Mouse (Mus musculus): ENCODE results near the gene Ccdc34. TPM values are rescaled to one million over a fixed set of nuclear protein-coding genes. Genes with fewer than 3 reads are reported as not detected.
A peak's percentile ranks its signal among the peaks of the same experiment; 100 is the strongest.

The Ccdc34 gene
- polyA plus RNA-seq, 1 experiment from 2014 or later: 29.9 TPM

GRCm38 (mm10) chr2:110191186-110191690 lies 173.6 kb downstream of the Ccdc34 start:
- 58% methylated on average over 4 of the region's 4 CpGs for WGBS
- no peak for ATAC-seq (ENCODE audit: low FRiP score)

GRCm38 (mm10) chr2:110191965-110192701 lies 174.5 kb downstream of the Ccdc34 start:
- no peaks in the 10 kb centered on the region for H3K27me3 ChIP-seq (ENCODE audit: control insufficient read depth, insufficient read depth, low read length)
- H3K36me3 ChIP-seq (replicated peaks; ENCODE audit: control insufficient read depth, insufficient read depth): no peaks in the 10 kb centered on the region
- H3K4me1 ChIP-seq (replicated peaks; ENCODE audit: control insufficient read depth, insufficient read depth, low read length): peaks cover 10% of the 10 kb centered on the region; the same call in 1 of the 2 replicates
- peak; percentile 43 for DNase-seq (ENCODE audit: low spot score)
- H3K9me3 ChIP-seq (ENCODE audit: control insufficient read depth, low read length): no peaks in the 10 kb centered on the region
- H3K27ac ChIP-seq: no peak overlapping the region
- peak; percentile 53 for ATAC-seq (ENCODE audit: low FRiP score)
- no peak overlapping the region for H3K9ac ChIP-seq
- H3K4me3 ChIP-seq (replicated peaks; ENCODE audit: low read length): no peak overlapping the region
- WGBS: 10% methylated on average over 15 of the region's 15 CpGs
- peak overlapping the region; percentile 25 for H3K4me2 ChIP-seq (replicated peaks)

More at GRCm38 (mm10) chr2:110191186-110191690, 173.6 kb downstream of the Ccdc34 start:
- Histone ChIP-seq H3K4me2 (replicated peaks) (no peak overlapping the region), H3K27me3 (ENCODE audit: control insufficient read depth, insufficient read depth, low read length) (no peaks in the 10 kb centered on the region), H3K9ac (no peak overlapping the region), H3K27ac (no peak overlapping the region), H3K9me3 (ENCODE audit: control insufficient read depth, low read length) (no peaks in the 10 kb centered on the region), H3K4me3 (replicated peaks; ENCODE audit: low read length) (no peak overlapping the region), H3K36me3 (replicated peaks; ENCODE audit: control insufficient read depth, insufficient read depth) (no peaks in the 10 kb centered on the region), H3K4me1 (replicated peaks; ENCODE audit: control insufficient read depth, insufficient read depth, low read length) (peaks cover 10% of the 10 kb centered on the region; the same call in 1 of the 2 replicates)
- no peak for DNase-seq (ENCODE audit: low spot score)

GRCm38 (mm10) chr2:110192702-110193312 lies 175.2 kb downstream of the Ccdc34 start:
- DNase-seq (ENCODE audit: low spot score) (no peak), ATAC-seq (ENCODE audit: low FRiP score) (peak; percentile 44; the same call in 1 of the 2 replicates)
- H3K4me2 ChIP-seq (replicated peaks): peak overlapping the region; percentile 25; the same call in 1 of the 2 replicates
- H3K27me3 ChIP-seq (ENCODE audit: control insufficient read depth, insufficient read depth, low read length): no peaks in the 10 kb centered on the region
- H3K9ac ChIP-seq: no peak overlapping the region
- WGBS: 25% methylated on average over 3 of the region's 3 CpGs
- H3K27ac ChIP-seq: no peak overlapping the region
- no peaks in the 10 kb centered on the region for H3K9me3 ChIP-seq (ENCODE audit: control insufficient read depth, low read length)
- H3K4me1 ChIP-seq (replicated peaks; ENCODE audit: control insufficient read depth, insufficient read depth, low read length): peaks cover 10% of the 10 kb centered on the region; the same call in 1 of the 2 replicates
- H3K36me3 ChIP-seq (replicated peaks; ENCODE audit: control insufficient read depth, insufficient read depth): no peaks in the 10 kb centered on the region
- H3K4me3 ChIP-seq (replicated peaks; ENCODE audit: low read length): no peak overlapping the region

- no peaks in the 10 kb centered on the region for H3K27me3 ChIP-seq (ENCODE audit: control insufficient read depth, insufficient read depth, low read length)
- no peak overlapping the region for H3K9ac ChIP-seq
- H3K27ac ChIP-seq: no peak overlapping the region
- 93% methylated on average over 2 of the region's 2 CpGs for WGBS
- DNase-seq (ENCODE audit: low spot score): no peak
- no peak overlapping the region for H3K4me3 ChIP-seq (replicated peaks; ENCODE audit: low read length)
- no peak overlapping the region for H3K4me2 ChIP-seq (replicated peaks)
- H3K9me3 ChIP-seq (ENCODE audit: control insufficient read depth, low read length): no peaks in the 10 kb centered on the region
- H3K4me1 ChIP-seq (replicated peaks; ENCODE audit: control insufficient read depth, insufficient read depth, low read length): peaks cover 10% of the 10 kb centered on the region; the same call in 1 of the 2 replicates
- no peak for ATAC-seq (ENCODE audit: low FRiP score)
- H3K36me3 ChIP-seq (replicated peaks; ENCODE audit: control insufficient read depth, insufficient read depth): no peaks in the 10 kb centered on the region
Observed at GRCm38 (mm10) chr2:110196551-110196950, 178.9 kb downstream of the Ccdc34 start.

- Histone ChIP-seq H3K9me3 (ENCODE audit: control insufficient read depth, low read length) (no peaks in the 10 kb centered on the region), H3K4me2 (replicated peaks) (no peak overlapping the region), H3K4me3 (replicated peaks; ENCODE audit: low read length) (no peak overlapping the region), H3K27me3 (ENCODE audit: control insufficient read depth, insufficient read depth, low read length) (no peaks in the 10 kb centered on the region), H3K4me1 (replicated peaks; ENCODE audit: control insufficient read depth, insufficient read depth, low read length) (no peaks in the 10 kb centered on the region), H3K27ac (no peak overlapping the region), H3K36me3 (replicated peaks; ENCODE audit: control insufficient read depth, insufficient read depth) (no peaks in the 10 kb centered on the region), H3K9ac (no peak overlapping the region)
- 46% methylated on average over 1 of the region's 1 CpGs for WGBS
- no peak for ATAC-seq (ENCODE audit: low FRiP score)
- DNase-seq (ENCODE audit: low spot score): no peak
Observed at GRCm38 (mm10) chr2:110199648-110200047, 182.0 kb downstream of the Ccdc34 start.

GRCm38 (mm10) chr2:110201770-110202169 lies 184.2 kb downstream of the Ccdc34 start:
- Histone ChIP-seq H3K9ac (no peak overlapping the region), H3K4me2 (replicated peaks) (no peak overlapping the region), H3K27me3 (ENCODE audit: control insufficient read depth, insufficient read depth, low read length) (no peaks in the 10 kb centered on the region), H3K4me3 (replicated peaks; ENCODE audit: low read length) (no peak overlapping the region), H3K4me1 (replicated peaks; ENCODE audit: control insufficient read depth, insufficient read depth, low read length) (no peaks in the 10 kb centered on the region), H3K27ac (no peak overlapping the region), H3K9me3 (ENCODE audit: control insufficient read depth, low read length) (no peaks in the 10 kb centered on the region), H3K36me3 (replicated peaks; ENCODE audit: control insufficient read depth, insufficient read depth) (no peaks in the 10 kb centered on the region)
- 91% methylated on average over 4 of the region's 4 CpGs for WGBS
- DNase-seq (ENCODE audit: low spot score) (no peak), ATAC-seq (ENCODE audit: low FRiP score) (no peak)

- Histone ChIP-seq H3K36me3 (replicated peaks; ENCODE audit: control insufficient read depth, insufficient read depth) (no peaks in the 10 kb centered on the region), H3K4me3 (replicated peaks; ENCODE audit: low read length) (no peak overlapping the region), H3K27me3 (ENCODE audit: control insufficient read depth, insufficient read depth, low read length) (no peaks in the 10 kb centered on the region), H3K4me1 (replicated peaks; ENCODE audit: control insufficient read depth, insufficient read depth, low read length) (no peaks in the 10 kb centered on the region), H3K4me2 (replicated peaks) (no peak overlapping the region), H3K9ac (no peak overlapping the region), H3K9me3 (ENCODE audit: control insufficient read depth, low read length) (no peaks in the 10 kb centered on the region), H3K27ac (no peak overlapping the region)
- DNase-seq (ENCODE audit: low spot score): no peak
- 60% methylated on average over 13 of the region's 13 CpGs for WGBS
- ATAC-seq (ENCODE audit: low FRiP score): no peak
Observed at GRCm38 (mm10) chr2:110202716-110203497, 185.3 kb downstream of the Ccdc34 start.

GRCm38 (mm10) chr2:110204169-110204568 lies 186.6 kb downstream of the Ccdc34 start:
- no peak overlapping the region for H3K27ac ChIP-seq
- DNase-seq (ENCODE audit: low spot score): no peak
- ATAC-seq (ENCODE audit: low FRiP score): no peak
- no peaks in the 10 kb centered on the region for H3K27me3 ChIP-seq (ENCODE audit: control insufficient read depth, insufficient read depth, low read length)
- no peaks in the 10 kb centered on the region for H3K9me3 ChIP-seq (ENCODE audit: control insufficient read depth, low read length)
- no peaks in the 10 kb centered on the region for H3K36me3 ChIP-seq (replicated peaks; ENCODE audit: control insufficient read depth, insufficient read depth)
- H3K4me2 ChIP-seq (replicated peaks): no peak overlapping the region
- WGBS: 69% methylated on average over 4 of the region's 4 CpGs
- H3K9ac ChIP-seq: no peak overlapping the region
- H3K4me1 ChIP-seq (replicated peaks; ENCODE audit: control insufficient read depth, insufficient read depth, low read length): no peaks in the 10 kb centered on the region
- no peak overlapping the region for H3K4me3 ChIP-seq (replicated peaks; ENCODE audit: low read length)

Data from hindbrain, embryonic 14.5 days (tissue).